Mouse (Mus musculus) embryo, embryonic 10.5 days (tissue): ENCODE measurements around the gene Hic2.
A peak's percentile ranks its signal among the peaks of the same experiment; 100 is the strongest.

Experiments used
- DNase-seq: peaks from one replicate; pipeline ENCODE4 v3.0.0-alpha.2; 2015; ENCODE audit warnings: low spot score

Hic2 gene

DNA sequence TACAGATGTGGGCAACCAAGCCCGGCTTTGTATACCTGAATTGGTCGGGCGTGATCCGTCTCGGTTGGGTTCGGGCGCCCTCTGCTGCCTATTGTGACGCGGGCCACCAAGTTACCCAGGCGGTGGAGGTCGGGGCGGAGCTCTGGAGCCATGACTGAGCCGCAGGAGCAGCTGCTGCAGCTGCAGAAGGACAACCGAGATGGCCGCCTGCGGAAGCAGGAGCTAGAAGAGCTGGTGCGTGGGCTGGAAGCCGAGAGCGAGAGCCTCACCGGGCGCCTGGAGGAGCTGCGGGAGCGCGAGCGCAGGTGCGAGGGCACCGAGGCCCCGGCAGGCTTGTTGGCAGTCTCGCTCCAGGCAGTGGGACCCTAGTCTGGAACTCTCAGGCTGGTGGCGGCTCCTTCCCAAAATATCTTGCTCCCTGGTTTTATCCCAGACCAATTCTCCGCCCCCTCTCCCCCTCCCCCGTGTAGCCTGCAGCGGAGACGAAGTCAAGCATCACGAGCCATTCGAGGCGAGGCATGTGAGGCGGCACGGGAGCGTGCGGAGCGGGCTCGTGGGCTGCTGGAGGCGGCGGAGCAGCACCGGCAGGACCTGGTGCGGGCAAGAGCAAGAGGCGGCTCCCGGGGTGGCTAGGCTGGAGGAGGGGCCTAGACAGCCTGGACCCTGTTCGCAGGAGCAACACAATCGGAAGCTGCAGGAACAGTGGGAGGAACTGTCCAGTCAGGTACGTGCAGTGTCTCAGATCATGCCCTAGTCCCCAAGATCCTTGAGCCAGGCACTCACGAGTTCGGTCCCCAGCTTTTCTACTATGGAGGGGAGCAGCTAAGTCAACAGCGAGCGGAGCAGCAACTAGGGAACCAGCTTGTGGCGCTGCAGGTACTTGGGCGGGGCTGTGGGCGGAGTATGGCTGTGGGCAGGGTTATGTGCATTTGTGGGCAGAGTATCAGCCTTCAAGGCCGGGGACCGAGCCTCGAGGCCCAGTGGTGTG, 43.1 kb downstream of the Hic2 start:
- DNase-seq, result peak; percentile 97

DNA sequence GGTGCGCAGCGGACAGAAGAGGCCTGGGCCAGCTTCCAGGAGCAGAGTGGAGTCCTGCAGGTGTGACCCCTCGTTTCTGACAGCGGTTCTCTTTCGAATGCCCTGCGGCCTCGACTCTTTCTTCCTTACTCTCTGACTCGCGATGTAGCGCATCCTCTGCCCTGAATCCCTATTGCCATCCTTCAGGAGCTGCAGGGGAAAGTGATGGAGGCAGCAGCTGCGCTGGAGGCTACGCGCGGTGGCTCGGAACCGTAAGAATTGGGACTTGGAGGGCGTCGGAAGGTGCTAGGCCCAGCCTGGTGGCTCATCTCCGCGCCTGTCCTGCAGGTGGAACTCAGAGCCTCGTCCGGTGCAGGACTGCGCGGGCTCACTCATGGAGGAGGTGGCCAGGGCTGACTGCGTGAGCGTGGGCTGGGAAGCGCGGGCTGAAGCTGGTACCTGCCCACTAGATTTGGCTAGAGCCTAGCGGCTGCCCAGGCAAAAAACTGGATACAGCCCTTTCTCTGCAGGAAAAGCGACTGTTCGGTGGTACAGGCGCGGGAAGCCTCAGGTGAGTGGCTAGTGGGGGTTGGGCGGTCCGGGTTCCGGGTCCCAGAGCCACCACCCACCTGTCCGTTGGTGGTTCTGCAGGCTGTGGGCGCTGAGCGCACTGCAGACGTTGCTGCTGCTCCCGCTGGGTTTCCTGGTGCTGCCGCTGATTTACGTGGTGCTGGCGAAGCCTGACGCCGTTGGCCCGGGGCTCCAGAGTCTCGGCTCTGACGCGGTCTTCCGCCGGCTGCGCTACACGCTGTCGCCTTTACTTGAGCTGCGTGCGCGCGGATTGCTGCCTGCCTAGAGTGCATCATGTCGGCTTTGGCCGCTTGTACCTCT, 44.2 kb downstream of the Hic2 start:
- peak; percentile 57 for DNase-seq

- no peak for DNase-seq
Observed at GRCm38 (mm10) chr16:17280471-17280870, 47.1 kb downstream of the Hic2 start.

DNA sequence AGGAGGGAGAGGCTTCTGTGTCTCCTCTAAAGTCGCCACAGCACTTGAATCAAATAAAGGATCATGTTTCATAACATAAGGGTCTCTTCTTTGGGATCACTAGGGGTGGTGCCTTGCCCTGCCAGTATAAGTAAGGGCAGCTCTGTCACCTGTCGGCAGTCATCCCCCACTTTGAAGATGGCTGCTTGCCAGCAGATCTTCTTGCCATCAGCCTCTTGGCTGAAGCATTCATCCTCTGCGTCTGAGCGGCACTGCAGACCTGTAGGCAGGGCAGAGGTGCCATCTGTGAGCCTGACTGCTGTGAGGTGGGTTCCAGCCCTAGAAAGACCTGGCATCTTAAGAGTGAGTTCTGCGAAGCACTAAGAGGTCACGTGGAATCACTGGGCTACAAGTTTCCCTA, 49.8 kb downstream of the Hic2 start:
- no peak for DNase-seq

DNA sequence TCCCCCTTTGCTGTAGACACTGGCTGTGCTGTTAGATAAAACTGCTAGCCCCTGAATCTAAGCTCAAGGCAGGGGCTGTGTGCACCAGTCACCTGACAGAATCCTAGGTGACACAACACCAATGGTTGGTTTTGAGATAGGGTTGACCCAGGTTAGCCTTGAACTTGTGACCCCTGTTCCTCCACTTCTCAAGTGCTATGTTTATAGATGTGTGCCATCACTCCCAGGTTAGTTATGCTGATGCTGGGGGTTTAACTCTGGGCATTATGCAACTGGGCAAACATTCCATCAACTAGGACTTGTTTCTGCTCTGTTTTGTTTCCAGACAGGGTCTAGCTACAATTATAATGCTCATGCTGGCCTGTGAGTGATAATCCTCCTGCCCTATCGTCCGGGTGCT, 53.7 kb downstream of the Hic2 start:
- DNase-seq, result no peak

DNA sequence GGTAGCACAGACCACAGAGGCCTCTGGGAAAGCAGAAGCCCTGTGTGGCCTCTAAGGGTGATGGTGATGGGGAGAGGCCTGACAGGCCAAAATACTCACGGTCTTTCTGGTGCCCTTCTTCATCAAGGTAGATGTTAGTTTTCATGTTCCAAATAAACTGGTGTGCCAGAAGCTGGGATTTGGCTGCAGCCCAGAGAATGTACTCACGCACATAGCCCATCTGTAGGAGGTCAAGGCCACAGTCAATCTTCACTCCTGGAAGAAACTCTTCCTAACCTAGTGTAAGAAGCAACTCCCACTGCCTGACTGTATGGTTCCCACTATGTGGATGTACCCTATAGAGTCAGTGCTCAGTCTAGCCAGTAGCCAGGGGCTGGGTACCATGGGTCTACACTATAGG, 57.6 kb downstream of the Hic2 start:
- DNase-seq, result no peak

- peak; percentile 85 for DNase-seq
Observed at GRCm38 (mm10) chr16:17292751-17293150, 59.4 kb downstream of the Hic2 start.

DNA sequence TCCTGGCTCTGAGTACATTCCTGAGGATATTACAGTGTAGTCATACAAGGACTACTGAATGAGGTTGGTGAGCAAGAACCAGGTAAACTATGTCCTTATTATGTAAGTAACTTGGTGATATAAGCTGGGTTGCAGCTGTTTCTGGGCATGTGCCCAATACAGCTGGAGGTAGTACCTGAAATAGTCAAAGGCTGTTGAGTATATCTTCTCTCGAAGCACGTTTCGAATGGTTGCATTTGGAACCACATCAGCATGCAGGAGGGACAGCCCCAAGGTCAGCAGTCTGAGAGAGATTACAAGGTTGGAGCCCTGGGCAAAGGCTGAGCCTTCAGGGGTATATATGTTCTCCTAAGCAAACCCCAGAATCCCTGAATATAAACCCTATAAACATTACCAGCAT, 67.4 kb downstream of the Hic2 start:
- DNase-seq, result no peak

- no peak for DNase-seq
Observed at GRCm38 (mm10) chr16:17303521-17304245, 70.3 kb downstream of the Hic2 start.

- no peak for DNase-seq
Observed at GRCm38 (mm10) chr16:17307461-17307860, 74.1 kb downstream of the Hic2 start.

DNA sequence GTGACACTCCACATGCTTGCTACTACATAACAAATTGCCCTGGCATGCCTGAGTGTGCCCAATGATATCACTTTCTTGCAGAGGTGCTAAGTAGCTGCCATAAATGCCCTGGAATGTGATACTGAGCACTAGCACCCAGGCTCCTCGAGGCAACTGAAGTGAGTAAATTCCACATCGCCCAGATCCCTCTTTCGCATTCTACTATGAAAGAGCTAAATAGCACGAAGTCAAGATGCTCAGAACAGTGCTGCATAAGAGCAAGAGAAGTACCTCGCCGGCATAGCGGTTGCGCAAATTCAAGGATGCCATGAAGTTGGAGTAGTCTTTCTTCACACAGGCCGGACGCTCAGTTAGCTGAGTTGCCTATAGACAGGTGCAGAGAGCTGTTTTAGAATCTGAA, 75.7 kb downstream of the Hic2 start:
- no peak for DNase-seq

- no peak for DNase-seq
Observed at GRCm38 (mm10) chr16:17312531-17312930, 79.2 kb downstream of the Hic2 start.
